Mouse (Mus musculus): Measurements from ENCODE around the gene Ppp6r2. TPM values are rescaled to one million over a fixed set of nuclear protein-coding genes. Genes with fewer than 3 reads are reported as not detected.

Gene Ppp6r2
- polyA plus RNA-seq, 1 experiment from 2014 or later = 71.7 TPM

DNA sequence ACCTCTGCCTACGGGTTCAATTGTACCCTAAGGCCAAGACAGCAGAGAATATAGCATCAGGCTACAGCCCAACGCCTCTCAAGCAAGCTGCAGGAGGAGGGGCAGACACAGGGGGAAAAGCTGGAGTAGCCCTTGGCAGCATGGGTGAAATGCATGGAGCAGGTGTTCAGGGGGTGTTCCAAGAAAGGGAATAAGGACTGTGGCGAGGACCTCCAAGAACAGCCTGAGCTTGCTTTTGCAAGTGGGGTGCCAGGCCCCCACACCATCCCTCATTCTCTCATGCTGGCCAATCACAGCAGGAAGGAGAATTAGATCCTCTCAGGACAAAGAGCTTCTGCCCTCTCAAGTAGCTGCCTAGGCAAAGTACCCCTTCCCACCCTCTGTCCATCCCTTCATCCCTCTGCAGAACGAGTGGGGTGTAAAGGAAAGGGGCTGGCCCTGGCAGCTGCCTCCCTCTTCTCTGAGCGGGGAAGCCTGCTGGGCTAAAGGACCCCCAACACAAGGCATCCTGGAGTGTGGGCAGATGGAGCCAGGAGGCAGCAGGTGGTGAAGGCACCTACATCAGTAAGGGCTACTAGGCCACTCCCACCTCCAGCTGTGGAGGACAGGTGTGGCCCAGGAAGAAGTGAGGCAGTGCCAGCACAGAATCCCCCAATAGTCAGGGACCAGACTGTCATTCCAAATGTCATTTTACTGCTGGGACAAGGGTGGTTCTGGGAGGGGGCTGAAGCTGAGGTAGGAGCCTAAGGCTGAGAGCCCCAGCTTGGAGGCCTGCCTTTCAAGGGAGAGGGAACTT is 27.0 kb upstream of the Ppp6r2 start:
- H3K27me3 ChIP-seq = no peaks in the 10 kb centered on the region
- no peak for ATAC-seq
- WGBS = 20% methylated on average over 5 of the region's 5 CpGs
- no peak overlapping the region for H3K4me3 ChIP-seq
- H3K9me3 ChIP-seq (replicated peaks) = no peaks in the 10 kb centered on the region
- H3K4me1 ChIP-seq = peaks cover 50% of the 10 kb centered on the region
- H3K27ac ChIP-seq = peak overlapping the region; percentile 55
- H3K9ac ChIP-seq = peak overlapping the region; percentile 21
- no peak overlapping the region; the same call in 1 of the 2 replicates for H3K4me2 ChIP-seq
- peaks cover 50% of the 10 kb centered on the region for H3K36me3 ChIP-seq (ENCODE audit: poor library complexity, severe bottlenecking)

DNA sequence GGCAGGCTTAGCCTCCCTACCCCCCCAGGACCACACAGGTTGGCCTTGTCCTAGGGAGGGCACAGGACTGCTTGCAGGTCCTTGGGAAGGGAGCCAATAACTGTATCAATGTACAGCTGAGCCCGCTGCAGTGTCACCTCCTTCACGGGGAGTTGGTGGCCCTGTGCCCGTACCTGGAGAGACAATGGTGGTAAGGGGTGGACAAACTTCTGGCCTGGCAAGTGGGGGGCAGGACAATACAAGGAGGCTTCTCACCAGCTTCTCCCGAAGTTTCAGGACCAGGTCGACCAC is 26.5 kb upstream of the Ppp6r2 start:
- Histone ChIP-seq H3K4me3 (no peak overlapping the region), H3K9me3 (replicated peaks) (no peaks in the 10 kb centered on the region), H3K36me3 (ENCODE audit: poor library complexity, severe bottlenecking) (peaks cover 55% of the 10 kb centered on the region), H3K4me2 (no peak overlapping the region), H3K27me3 (no peaks in the 10 kb centered on the region), H3K4me1 (peaks cover 44% of the 10 kb centered on the region), H3K27ac (peak overlapping the region; percentile 55), H3K9ac (no peak overlapping the region)
- ATAC-seq = no peak
- 66% methylated on average over 5 of the region's 5 CpGs for WGBS

DNA sequence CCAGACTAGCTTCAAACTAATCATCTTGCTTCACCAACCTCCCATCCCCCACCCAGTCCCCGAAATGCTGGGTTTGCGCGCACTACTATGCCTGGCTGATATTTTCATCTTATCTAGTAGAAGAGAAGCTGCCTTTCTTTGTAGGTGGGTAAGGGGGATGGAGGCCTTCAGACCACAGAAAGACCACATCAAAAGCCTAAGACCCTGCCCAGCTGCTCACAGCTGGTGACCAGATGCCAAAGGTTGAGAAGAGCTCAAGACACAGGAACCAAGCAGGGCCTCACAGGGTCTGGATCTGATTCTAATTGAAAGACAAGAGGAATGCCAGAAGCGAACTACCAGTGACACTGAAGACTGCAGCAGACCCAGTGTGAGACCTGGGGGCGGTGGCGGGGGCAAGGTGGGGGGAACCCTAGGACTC is 16.1 kb upstream of the Ppp6r2 start:
- 39% methylated on average over 6 of the region's 6 CpGs for WGBS
- Histone ChIP-seq H3K4me2 (peak overlapping the region; percentile 76), H3K27me3 (no peaks in the 10 kb centered on the region), H3K36me3 (ENCODE audit: poor library complexity, severe bottlenecking) (peaks cover 21% of the 10 kb centered on the region; the same call in 1 of the 2 replicates), H3K4me3 (peak overlapping the region; percentile 93), H3K27ac (peak overlapping the region; percentile 97), H3K4me1 (peaks cover 16% of the 10 kb centered on the region), H3K9me3 (replicated peaks) (no peaks in the 10 kb centered on the region), H3K9ac (peak overlapping the region; percentile 98)
- no peak; the same call in 1 of the 2 replicates for ATAC-seq

DNA sequence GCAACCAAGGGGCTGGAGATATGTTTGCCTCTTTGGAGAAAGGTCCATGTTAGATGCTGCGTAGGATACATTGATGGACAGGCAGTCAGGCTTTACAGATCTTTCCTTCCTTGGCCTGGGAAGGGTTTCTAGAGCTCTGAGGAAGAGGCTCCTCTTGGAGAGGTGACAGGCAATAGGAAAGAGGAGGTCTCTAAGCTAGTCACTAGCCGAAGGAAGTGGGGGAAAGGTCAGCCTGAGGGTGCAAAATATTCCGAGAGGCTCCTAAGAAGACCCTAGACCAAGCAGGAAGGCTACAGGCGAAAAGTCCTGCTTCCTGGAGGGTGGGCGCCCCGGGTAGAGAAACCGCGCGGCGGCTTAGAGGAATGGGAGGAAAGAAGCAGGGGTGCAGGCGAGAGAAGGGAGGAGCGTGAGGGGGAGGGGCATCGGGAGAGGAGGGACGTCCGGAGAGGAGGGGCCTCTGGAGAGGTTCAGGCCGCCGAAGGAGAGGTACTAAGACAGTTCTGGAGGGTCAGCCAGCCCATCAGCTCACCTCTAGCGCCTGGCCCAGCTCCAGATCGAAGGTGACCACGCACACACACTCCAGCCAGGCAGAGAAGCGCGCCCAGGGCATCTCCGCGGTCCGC is 15.6 kb upstream of the Ppp6r2 start:
- Histone ChIP-seq H3K27ac (peak overlapping the region; percentile 97), H3K4me2 (peak overlapping the region; percentile 76), H3K4me1 (peaks cover 16% of the 10 kb centered on the region), H3K4me3 (peak overlapping the region; percentile 93), H3K9me3 (replicated peaks) (no peaks in the 10 kb centered on the region), H3K27me3 (no peaks in the 10 kb centered on the region), H3K9ac (peak overlapping the region; percentile 98), H3K36me3 (ENCODE audit: poor library complexity, severe bottlenecking) (peaks cover 16% of the 10 kb centered on the region; the same call in 1 of the 2 replicates)
- WGBS = under 1% methylated on average over 25 of the region's 25 CpGs
- ATAC-seq = peak; percentile 94

DNA sequence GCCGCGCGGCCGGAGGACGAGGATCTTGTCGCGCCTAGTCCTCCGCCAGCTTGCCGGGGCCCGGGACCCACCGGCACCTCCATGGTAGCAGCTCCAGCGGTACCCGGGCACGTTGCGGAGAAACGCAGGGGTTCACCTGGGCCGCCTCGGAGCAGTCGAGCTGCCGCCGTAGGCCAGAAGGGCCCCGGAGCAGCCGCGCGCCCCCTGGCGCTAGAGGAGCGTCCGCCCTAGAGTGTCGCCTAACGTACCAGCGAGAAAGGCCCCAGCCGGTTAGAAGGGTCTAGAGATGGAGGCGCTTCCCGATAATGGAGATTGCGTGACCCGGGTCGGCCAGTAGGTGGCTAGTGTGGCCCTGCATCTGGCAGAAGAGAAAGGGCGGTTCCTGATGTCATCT is 15.0 kb upstream of the Ppp6r2 start, which contains the start of gene Dennd6b:
Dennd6b (minus strand) TSS at position 184 of the 394 bp plus-strand sequence.
- ATAC-seq = peak; percentile 99
- Histone ChIP-seq H3K4me1 (peaks cover 16% of the 10 kb centered on the region), H3K4me2 (peak within 1 kb of the TSS; percentile 76), H3K9me3 (replicated peaks) (no peaks in the 10 kb centered on the region), H3K4me3 (peak within 1 kb of the TSS; percentile 93), H3K27ac (peak within 1 kb of the TSS; percentile 97), H3K36me3 (ENCODE audit: poor library complexity, severe bottlenecking) (peaks cover 11% of the 10 kb centered on the region; the same call in 1 of the 2 replicates), H3K27me3 (no peaks in the 10 kb centered on the region), H3K9ac (peak within 1 kb of the TSS; percentile 98)
- WGBS = 0% methylated on average over 38 of the region's 38 CpGs

DNA sequence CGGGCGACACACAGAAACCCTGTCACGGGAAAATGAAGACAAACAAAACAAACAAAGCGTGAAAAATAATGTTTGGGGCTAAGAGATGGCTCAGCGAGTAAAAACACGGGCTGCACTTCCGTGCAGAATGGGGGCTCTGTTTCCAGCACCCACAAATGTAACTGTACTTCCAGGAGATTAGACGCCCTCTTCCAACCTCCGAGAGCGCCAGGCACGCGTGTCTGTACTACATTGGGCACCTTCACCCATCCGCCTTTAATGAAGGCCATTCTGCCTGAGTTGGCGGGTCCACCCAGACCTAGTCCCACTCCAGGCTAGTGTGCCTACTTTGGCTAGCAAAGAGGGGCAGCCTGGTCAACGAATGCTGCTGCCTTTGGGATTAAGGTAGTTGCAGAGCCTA is 14.3 kb upstream of the Ppp6r2 start:
- ATAC-seq = no peak
- H3K9me3 ChIP-seq (replicated peaks) = 0 out of 2 replicates have a peak, but pooled peaks cover 3% of the 10 kb centered on the region
- H3K9ac ChIP-seq = peak overlapping the region; percentile 98
- H3K36me3 ChIP-seq (ENCODE audit: poor library complexity, severe bottlenecking) = peaks cover 7% of the 10 kb centered on the region; the same call in 1 of the 2 replicates
- H3K27me3 ChIP-seq = no peaks in the 10 kb centered on the region
- H3K4me2 ChIP-seq = peak overlapping the region; percentile 76
- peak overlapping the region; percentile 93 for H3K4me3 ChIP-seq
- peak overlapping the region; percentile 97; the same call in 1 of the 2 replicates for H3K27ac ChIP-seq
- 67% methylated on average over 15 of the region's 15 CpGs for WGBS
- peaks cover 16% of the 10 kb centered on the region for H3K4me1 ChIP-seq

DNA sequence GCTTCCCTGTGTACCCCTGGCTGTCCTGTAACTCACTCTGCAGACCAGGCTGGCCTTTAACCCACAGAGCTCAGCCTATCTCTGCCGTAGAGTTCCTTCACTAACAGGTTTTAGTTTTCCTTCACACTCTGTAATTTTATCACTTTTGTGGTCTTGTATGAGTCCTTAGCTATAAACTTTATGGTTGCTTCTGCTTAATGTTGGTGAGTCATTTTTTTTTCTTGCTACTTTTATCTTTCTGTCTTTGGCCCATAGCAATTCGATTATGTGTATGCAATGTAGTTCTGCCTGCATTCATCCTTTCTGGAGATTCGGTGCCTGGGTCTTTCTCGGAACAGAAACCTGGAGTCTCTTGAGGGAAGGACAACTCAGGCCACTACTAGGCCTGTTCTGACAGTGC is 3.9 kb upstream of the Ppp6r2 start:
- no peaks in the 10 kb centered on the region for H3K27me3 ChIP-seq
- H3K36me3 ChIP-seq (ENCODE audit: poor library complexity, severe bottlenecking) = no peaks in the 10 kb centered on the region
- peaks cover 6% of the 10 kb centered on the region for H3K4me1 ChIP-seq
- ATAC-seq = no peak
- H3K9ac ChIP-seq = no peak overlapping the region
- peaks cover 9% of the 10 kb centered on the region; the same call in 1 of the 2 replicates for H3K9me3 ChIP-seq (replicated peaks)
- no peak overlapping the region for H3K27ac ChIP-seq
- H3K4me2 ChIP-seq = no peak overlapping the region
- H3K4me3 ChIP-seq = no peak overlapping the region
- 89% methylated on average over 4 of the region's 4 CpGs for WGBS

DNA sequence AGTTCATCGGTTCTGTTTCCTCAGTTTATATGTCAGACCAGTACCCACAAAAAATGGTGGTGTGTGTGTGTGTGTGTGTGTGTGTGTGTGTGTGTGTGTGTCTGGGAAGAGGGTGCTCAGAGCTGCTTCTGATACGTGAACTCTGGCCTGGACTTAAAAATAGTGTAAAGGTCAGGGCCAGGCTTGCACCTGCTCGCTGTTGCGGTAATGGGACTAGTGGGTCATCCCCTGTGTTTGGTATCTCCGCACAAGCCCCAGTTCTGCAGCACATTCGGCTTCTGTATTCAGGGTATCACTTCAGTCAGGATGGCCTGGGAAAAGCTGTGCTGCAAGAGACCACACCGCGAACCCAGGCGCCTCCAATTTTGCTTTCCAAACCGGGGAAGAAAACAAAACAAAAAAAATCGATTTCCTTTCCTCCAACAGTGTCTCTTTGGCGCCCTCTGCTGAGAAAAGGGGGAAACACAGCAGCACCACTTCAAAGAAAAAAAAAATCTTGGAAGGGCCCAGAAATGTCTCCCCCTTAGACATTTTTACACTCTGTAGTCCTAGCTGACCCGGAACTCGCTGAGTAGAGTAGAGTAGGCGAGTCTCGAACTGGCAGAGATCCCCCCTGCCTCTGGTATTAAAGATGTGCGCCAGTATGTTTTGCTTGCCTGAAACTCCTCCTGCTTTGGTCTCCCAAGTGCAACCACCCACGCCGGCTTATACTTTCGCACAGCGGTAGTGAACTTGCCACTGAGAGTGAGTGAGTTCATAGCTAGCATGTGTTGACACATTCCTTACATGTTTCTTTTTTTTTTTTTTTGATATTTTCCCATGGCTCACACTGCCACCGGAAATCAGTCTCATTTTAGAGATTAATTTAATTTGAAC is 1.2 kb upstream of the Ppp6r2 start:
- 20% methylated on average over 22 of the region's 22 CpGs for WGBS
- H3K4me3 ChIP-seq = peak overlapping the region; percentile 22
- peak; percentile 28; the same call in 1 of the 2 replicates for ATAC-seq
- no peaks in the 10 kb centered on the region for H3K9me3 ChIP-seq (replicated peaks)
- 0 out of 2 replicates have a peak, but pooled peaks cover 2% of the 10 kb centered on the region for H3K36me3 ChIP-seq (ENCODE audit: poor library complexity, severe bottlenecking)
- peaks cover 30% of the 10 kb centered on the region for H3K4me1 ChIP-seq
- no peaks in the 10 kb centered on the region for H3K27me3 ChIP-seq
- H3K9ac ChIP-seq = peak overlapping the region; percentile 59; the same call in 1 of the 2 replicates
- H3K4me2 ChIP-seq = peak overlapping the region; percentile 53
- H3K27ac ChIP-seq = peak overlapping the region; percentile 82

DNA sequence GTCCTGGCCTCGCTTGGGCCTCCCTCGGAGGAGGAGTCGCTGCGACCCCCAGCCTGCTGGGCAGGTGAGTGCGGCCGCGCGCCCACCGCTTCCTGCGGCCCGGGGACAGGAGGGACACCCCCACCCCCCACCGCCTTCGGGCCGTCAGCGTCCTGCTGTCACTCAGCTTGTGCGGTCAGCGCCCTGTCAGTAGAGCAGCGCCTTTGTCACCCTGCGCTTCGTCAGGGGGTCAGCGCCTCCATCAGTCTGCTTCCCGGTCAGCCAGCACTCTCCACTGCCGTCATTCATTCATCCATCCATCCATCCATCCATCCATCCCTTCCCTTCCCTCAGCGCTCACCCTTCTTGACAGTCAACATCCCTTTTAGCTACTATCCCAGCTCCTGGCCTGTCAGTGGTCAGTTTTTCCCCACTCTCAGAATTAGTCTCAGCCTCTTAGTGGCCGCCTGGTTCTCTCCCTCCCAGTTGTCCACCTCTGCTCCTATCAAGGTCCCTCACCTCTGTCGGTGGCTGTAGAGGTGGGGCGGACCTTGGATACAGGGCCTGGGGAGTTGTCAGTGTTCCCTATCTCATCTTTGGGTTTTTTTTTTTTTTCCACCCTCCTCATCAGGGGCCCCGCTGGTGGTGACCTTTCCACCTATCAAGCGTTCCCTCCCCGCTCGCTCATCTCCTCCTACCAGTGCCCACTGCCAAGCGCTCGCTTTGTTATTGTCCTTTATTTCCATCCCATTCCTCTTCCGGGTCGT is 536 bp downstream of the Ppp6r2 start:
- peak; percentile 11; the same call in 1 of the 2 replicates for ATAC-seq
- Histone ChIP-seq H3K4me3 (peak overlapping the region; percentile 94), H3K4me2 (peak overlapping the region; percentile 92), H3K9ac (peak overlapping the region; percentile 98), H3K27ac (peak overlapping the region; percentile 93), H3K36me3 (ENCODE audit: poor library complexity, severe bottlenecking) (peaks cover 19% of the 10 kb centered on the region), H3K4me1 (peaks cover 30% of the 10 kb centered on the region), H3K27me3 (no peaks in the 10 kb centered on the region), H3K9me3 (replicated peaks) (no peaks in the 10 kb centered on the region)
- whole genome bisulfite sequencing = 1% methylated on average over 35 of the region's 35 CpGs

DNA sequence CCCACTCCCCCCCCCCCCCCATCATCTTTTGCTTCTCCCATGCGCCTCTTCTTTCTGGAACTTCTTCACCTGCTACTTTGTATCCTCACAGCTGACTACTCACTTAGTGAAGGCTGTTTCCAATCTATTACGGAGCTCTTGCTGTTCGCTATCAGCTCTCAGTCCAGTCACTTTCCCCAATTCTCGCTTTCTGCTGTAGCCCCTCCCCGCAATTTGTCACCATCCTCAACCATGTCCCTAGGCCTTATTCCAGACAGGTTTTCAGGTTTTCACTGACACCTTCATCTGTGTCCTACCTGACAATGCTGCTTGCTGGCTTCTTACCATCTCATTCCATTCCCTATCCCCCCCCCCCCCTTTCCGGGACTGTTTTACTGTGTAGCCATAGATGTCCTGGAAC is 1.1 kb downstream of the Ppp6r2 start:
- no peak for ATAC-seq
- Histone ChIP-seq H3K4me3 (peak overlapping the region; percentile 94), H3K36me3 (ENCODE audit: poor library complexity, severe bottlenecking) (peaks cover 20% of the 10 kb centered on the region), H3K27me3 (no peaks in the 10 kb centered on the region), H3K4me1 (peaks cover 30% of the 10 kb centered on the region), H3K4me2 (peak overlapping the region; percentile 92), H3K9me3 (replicated peaks) (no peaks in the 10 kb centered on the region), H3K27ac (no peak overlapping the region), H3K9ac (peak overlapping the region; percentile 98)
- WGBS = 47% methylated on average over 6 of the region's 6 CpGs

DNA sequence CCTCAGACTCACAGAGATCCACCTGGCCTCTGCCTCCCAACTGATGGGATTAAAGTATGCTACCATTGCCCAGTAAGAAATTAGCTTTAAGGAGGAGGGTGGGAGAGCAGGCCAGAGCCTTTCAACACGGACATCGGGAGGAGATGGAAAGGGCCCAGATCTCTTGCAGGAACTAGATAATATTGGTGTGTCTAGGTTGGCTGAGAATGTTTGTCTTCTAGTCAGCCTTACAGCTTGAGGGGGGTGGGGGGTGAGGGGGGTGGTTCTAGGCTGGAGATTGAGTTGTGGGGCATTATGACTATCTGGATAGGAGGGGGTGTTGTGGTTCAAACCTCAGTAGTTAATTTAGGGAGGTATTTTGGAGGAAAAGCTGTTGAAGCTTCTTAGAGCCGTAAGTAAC is 2.2 kb downstream of the Ppp6r2 start:
- H3K4me2 ChIP-seq = peak overlapping the region; percentile 38
- 83% methylated on average over 3 of the region's 3 CpGs for WGBS
- no peak for ATAC-seq
- no peak overlapping the region for H3K9ac ChIP-seq
- H3K27me3 ChIP-seq = no peaks in the 10 kb centered on the region
- H3K4me1 ChIP-seq = peaks cover 30% of the 10 kb centered on the region
- no peak overlapping the region for H3K27ac ChIP-seq
- H3K4me3 ChIP-seq = no peak overlapping the region
- peaks cover 20% of the 10 kb centered on the region for H3K36me3 ChIP-seq (ENCODE audit: poor library complexity, severe bottlenecking)
- no peaks in the 10 kb centered on the region for H3K9me3 ChIP-seq (replicated peaks)
